Mouse (Mus musculus) MEL (cell line): ENCODE data around the gene Vasn. TPM values are rescaled to one million over a fixed set of nuclear protein-coding genes. Genes with fewer than 3 reads are reported as not detected.

Experiments used
- DNase-seq: peaks from one replicate; pipeline ENCODE4 v3.0.0; 2011; ENCODE audit warnings: low read depth, low spot score
- H3K27ac ChIP-seq: 2 replicates; pipeline ENCODE4 v1.5.1; 2012; ENCODE audit warnings: low read depth, mild to moderate bottlenecking, control low read depth, low read length, moderate library complexity; ENCODE audit not compliant: control insufficient read depth
- H3K27me3 ChIP-seq, 2 experiments: fragments of 150-350 bp in 1 of 2; sonication (generic) in 1 of 2; 2 replicates each; pipeline ENCODE4 v1.6.1; 2012; ENCODE audit warnings: low read length in 2 of 2, mild to moderate bottlenecking in 2 of 2, improper control_type of control experiment in 1 of 2, moderate library complexity in 1 of 2; ENCODE audit not compliant: insufficient read depth in 2 of 2, control insufficient read depth in 1 of 2
- H3K36me3 ChIP-seq, 2 experiments: 2 replicates each; pipeline ENCODE4 v1.6.1; 2012 to 2014; ENCODE audit warnings: low read length in 2 of 2, improper control_type of control experiment in 1 of 2, inconsistent platforms in 1 of 2, mild to moderate bottlenecking in 1 of 2; ENCODE audit not compliant: insufficient read depth in 2 of 2, control insufficient read depth in 1 of 2
- H3K4me1 ChIP-seq, 2 experiments: fragments of 150-350 bp in 1 of 2; sonication (generic) in 1 of 2; 2 replicates each; pipeline ENCODE4 v1.6.1; 2012; ENCODE audit warnings: low read length in 2 of 2, improper control_type of control experiment in 1 of 2, mild to moderate bottlenecking in 1 of 2; ENCODE audit not compliant: insufficient read depth in 2 of 2, control insufficient read depth in 1 of 2
- H3K4me3 ChIP-seq, 2 experiments: fragments of 150-350 bp in 1 of 2; sonication (generic) in 1 of 2; 2 replicates each; pipeline ENCODE4 v1.5.1; 2012; ENCODE audit warnings: low read depth in 2 of 2, low read length in 2 of 2, mild to moderate bottlenecking in 2 of 2, moderate library complexity in 2 of 2, control low read depth in 1 of 2, improper control_type of control experiment in 1 of 2; ENCODE audit not compliant: control insufficient read depth in 1 of 2, insufficient read depth in 1 of 2
- H3K79me2 ChIP-seq: 2 replicates; pipeline ENCODE4 v1.6.1; 2012; ENCODE audit warnings: mild to moderate bottlenecking, low read length, moderate library complexity; ENCODE audit not compliant: control insufficient read depth, poor library complexity, insufficient read depth
- H3K9ac ChIP-seq: 2 replicates; pipeline ENCODE4 v1.6.1; 2012; ENCODE audit warnings: low read depth, mild to moderate bottlenecking, control low read depth, low read length, moderate library complexity; ENCODE audit not compliant: control insufficient read depth, poor library complexity, severe bottlenecking
- H3K9me3 ChIP-seq: fragments of 150-350 bp; sonication (generic); replicated peaks from 2 replicates; pipeline ENCODE4 v1.6.1; 2012; ENCODE audit warnings: mild to moderate bottlenecking, low read length, improper control_type of control experiment, moderate library complexity; ENCODE audit not compliant: insufficient read depth
- BHLHE40 ChIP-seq: IDR thresholded peaks from 2 replicates; pipeline ENCODE4 v1.6.1; 2012; ENCODE audit warnings: low read depth, mild to moderate bottlenecking, inconsistent platforms, low read length, improper control_type of control experiment, borderline replicate concordance
- CHD2 ChIP-seq: IDR thresholded peaks from 2 replicates; pipeline ENCODE4 v1.6.1; 2011; ENCODE audit warnings: low read length, improper control_type of control experiment
- CTCF ChIP-seq, 3 experiments: IDR thresholded peaks in 2 of 3; conservative IDR thresholded peaks in 1 of 3; 2 replicates each; pipeline ENCODE4 v1.5.1; 2011 to 2012; ENCODE audit warnings: low read length in 3 of 3, low read depth in 2 of 3, mild to moderate bottlenecking in 2 of 3, improper control_type of control experiment in 1 of 3, inconsistent platforms in 1 of 3, mixed read lengths in 1 of 3, moderate library complexity in 1 of 3; ENCODE audit not compliant: control insufficient read depth in 1 of 3, insufficient read depth in 1 of 3, poor library complexity in 1 of 3, severe bottlenecking in 1 of 3
- EP300 ChIP-seq, 2 experiments: IDR thresholded peaks; 2 replicates each; pipeline ENCODE4 v1.6.1; 2011; ENCODE audit warnings: improper control_type of control experiment in 2 of 2, low read length in 2 of 2, low read depth in 1 of 2, mild to moderate bottlenecking in 1 of 2
- ETS1 ChIP-seq: IDR thresholded peaks from 2 replicates; pipeline ENCODE4 v1.6.1; 2012; ENCODE audit warnings: low read depth, mild to moderate bottlenecking, inconsistent platforms, low read length, improper control_type of control experiment, moderate library complexity
- GATA1 ChIP-seq: IDR thresholded peaks from 2 replicates; pipeline ENCODE4 v1.6.1; 2011; ENCODE audit warnings: low read depth, low read length, improper control_type of control experiment
- HCFC1 ChIP-seq: IDR thresholded peaks from 2 replicates; pipeline ENCODE4 v1.6.1; 2012; ENCODE audit warnings: low read depth, mild to moderate bottlenecking, inconsistent platforms, low read length, improper control_type of control experiment, moderate library complexity
- KAT2A ChIP-seq: conservative IDR thresholded peaks from 2 replicates; pipeline ENCODE4 v1.6.1; 2012; ENCODE audit warnings: low read depth, low read length, improper control_type of control experiment, inconsistent platforms
- MAFK ChIP-seq: IDR thresholded peaks from 2 replicates; pipeline ENCODE4 v1.6.1; 2011; ENCODE audit warnings: low read depth, mild to moderate bottlenecking, low read length, improper control_type of control experiment, borderline replicate concordance
- MAX ChIP-seq: IDR thresholded peaks from 2 replicates; pipeline ENCODE4 v1.6.1; 2011; ENCODE audit warnings: low read length, improper control_type of control experiment
- NELFE ChIP-seq: IDR thresholded peaks from 2 replicates; pipeline ENCODE4 v1.6.1; 2011; ENCODE audit warnings: low read depth, low read length, improper control_type of control experiment
- NRF1 ChIP-seq: IDR thresholded peaks from 2 replicates; pipeline ENCODE4 v1.6.1; 2014; ENCODE audit warnings: low read depth, mild to moderate bottlenecking, inconsistent platforms, low read length, improper control_type of control experiment, moderate library complexity; ENCODE audit not compliant: poor library complexity, insufficient read depth, severe bottlenecking
- POLR2AphosphoS2 ChIP-seq: IDR thresholded peaks from 2 replicates; pipeline ENCODE4 v1.6.1; 2011; ENCODE audit warnings: low read length, improper control_type of control experiment
- RAD21 ChIP-seq: IDR thresholded peaks from 2 replicates; pipeline ENCODE4 v1.6.1; 2011; ENCODE audit warnings: mild to moderate bottlenecking, low read depth, low read length, improper control_type of control experiment
- RCOR1 ChIP-seq: IDR thresholded peaks from 2 replicates; pipeline ENCODE4 v1.6.1; 2012; ENCODE audit warnings: low read depth, mild to moderate bottlenecking, inconsistent platforms, low read length, improper control_type of control experiment
- SMC3 ChIP-seq: IDR thresholded peaks from 2 replicates; pipeline ENCODE4 v1.6.1; 2011; ENCODE audit warnings: low read depth, low read length, improper control_type of control experiment
- TCF12 ChIP-seq: IDR thresholded peaks from 2 replicates; pipeline ENCODE4 v1.6.1; 2014; ENCODE audit warnings: low read depth, mild to moderate bottlenecking, inconsistent platforms, low read length, improper control_type of control experiment, moderate library complexity
- UBTF ChIP-seq: IDR thresholded peaks from 2 replicates; pipeline ENCODE4 v1.6.1; 2012; ENCODE audit warnings: low read depth, mild to moderate bottlenecking, inconsistent platforms, low read length, improper control_type of control experiment, moderate library complexity, borderline replicate concordance; ENCODE audit not compliant: insufficient read depth
- USF1 ChIP-seq: IDR thresholded peaks from 2 replicates; pipeline ENCODE4 v1.6.1; 2014; ENCODE audit warnings: low read depth, mild to moderate bottlenecking, inconsistent platforms, low read length, improper control_type of control experiment, moderate library complexity
- USF2 ChIP-seq, 2 experiments: IDR thresholded peaks; 2 replicates each; pipeline ENCODE4 v1.6.1; 2011 to 2012; ENCODE audit warnings: improper control_type of control experiment in 2 of 2, low read length in 2 of 2, borderline replicate concordance in 1 of 2, inconsistent platforms in 1 of 2, low read depth in 1 of 2, mild to moderate bottlenecking in 1 of 2; ENCODE audit not compliant: insufficient read depth in 1 of 2
- polyA plus RNA-seq, 2 experiments: library from polyadenylated mRNA; stranded (reverse) in 1 of 2; unstranded in 1 of 2; fragments of >175 nt in 1 of 2; fragments of >200 nt in 1 of 2; gene quantifications; 2 replicates each; pipeline versions ENCODE4 v1.2.1 to v1.2.4; 2012; ENCODE audit warnings: low replicate concordance in 2 of 2, low read depth in 1 of 2; ENCODE audit not compliant: insufficient read length in 2 of 2, insufficient read depth in 1 of 2, missing spikeins in 1 of 2
- total RNA-seq: library from RNA; depleted of rRNA; stranded (reverse); fragments of 300-350 nt; gene quantifications from 2 replicates; pipeline ENCODE4 v1.2.3, GENCODE M21; 2012

The Vasn gene
- total and polyA plus RNA-seq, 3 experiments = 0.19 to 3.1 TPM; not detected in 1

GRCm38 (mm10) chr16:4602189-4602588, 37.6 kb upstream of the Vasn start:
- no peak overlapping the region for H3K4me3 ChIP-seq
- no peaks in the 10 kb centered on the region; a peak in 1 of 4 replicates for H3K4me1 ChIP-seq
- H3K27me3 ChIP-seq = no peaks in the 10 kb centered on the region
- TF ChIP-seq BHLHE40 = no peak
- TF ChIP-seq GATA1 = peak; percentile 36; the same call in 1 of the 2 replicates
- TF ChIP-seq TCF12 = no peak
- no peak for TF ChIP-seq USF1
- H3K9ac ChIP-seq = no peak overlapping the region
- DNase-seq = no peak
- no peaks in the 10 kb centered on the region for H3K9me3 ChIP-seq
- H3K27ac ChIP-seq = no peak overlapping the region
- H3K79me2 ChIP-seq = no peaks in the 10 kb centered on the region
- H3K36me3 ChIP-seq = no peaks in the 10 kb centered on the region

DNA sequence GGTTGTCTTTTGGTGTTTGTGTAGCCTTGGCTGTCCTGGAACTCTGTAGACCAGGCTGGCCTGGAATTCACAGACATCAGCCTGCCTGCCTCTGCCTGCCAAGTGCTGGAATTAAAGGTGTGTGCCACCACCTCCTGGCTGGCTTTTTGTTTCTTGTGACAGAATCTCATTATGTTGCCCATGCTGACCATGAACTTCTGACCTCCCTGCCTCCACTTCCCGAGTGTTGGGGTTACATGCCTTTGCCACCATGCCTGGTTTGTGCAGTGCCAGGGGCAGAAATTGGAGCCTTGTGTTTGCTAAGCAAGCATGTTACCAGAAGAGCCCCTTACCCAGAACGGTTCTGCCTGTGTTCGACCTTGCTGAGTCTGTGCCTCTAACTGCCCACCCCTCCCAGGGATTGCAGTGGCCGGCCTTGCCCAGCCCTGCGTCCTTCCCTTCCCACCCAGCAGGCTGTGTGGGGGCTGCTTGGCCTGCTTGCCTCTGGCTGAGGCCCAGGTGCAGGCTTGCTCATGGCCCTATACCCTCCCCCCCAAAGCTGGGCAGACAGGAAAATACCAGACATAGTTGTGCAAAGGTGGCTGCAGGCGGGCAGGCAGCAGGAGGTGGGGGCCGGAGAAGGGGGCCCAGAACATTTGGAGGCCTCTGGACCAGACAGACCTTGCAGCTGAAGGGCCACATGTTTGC, 36.8 kb upstream of the Vasn start:
- H3K9me3 ChIP-seq = no peaks in the 10 kb centered on the region
- no peaks in the 10 kb centered on the region for H3K27me3 ChIP-seq
- no peaks in the 10 kb centered on the region; a peak in 1 of 4 replicates for H3K4me1 ChIP-seq
- H3K4me3 ChIP-seq = no peak overlapping the region
- no peak overlapping the region for H3K27ac ChIP-seq
- no peak overlapping the region for H3K9ac ChIP-seq
- TF ChIP-seq UBTF (no peak), ETS1 (no peak), KAT2A (no peak), RCOR1 (no peak), CTCF (IDR thresholded peaks at IDR 0.05 in 2 of 3, conservative IDR thresholded peaks at IDR 0.05 in 1 of 3; ENCODE audit: control insufficient read depth in 1 of 3, insufficient read depth in 1 of 3, low read depth in 2 of 3, low read length in 3 of 3, poor library complexity in 1 of 3, severe bottlenecking in 1 of 3) (no peak), RAD21 (no peak), MAX (no peak), HCFC1 (no peak)
- no peak for DNase-seq
- H3K36me3 ChIP-seq = no peaks in the 10 kb centered on the region
- no peaks in the 10 kb centered on the region for H3K79me2 ChIP-seq

DNA sequence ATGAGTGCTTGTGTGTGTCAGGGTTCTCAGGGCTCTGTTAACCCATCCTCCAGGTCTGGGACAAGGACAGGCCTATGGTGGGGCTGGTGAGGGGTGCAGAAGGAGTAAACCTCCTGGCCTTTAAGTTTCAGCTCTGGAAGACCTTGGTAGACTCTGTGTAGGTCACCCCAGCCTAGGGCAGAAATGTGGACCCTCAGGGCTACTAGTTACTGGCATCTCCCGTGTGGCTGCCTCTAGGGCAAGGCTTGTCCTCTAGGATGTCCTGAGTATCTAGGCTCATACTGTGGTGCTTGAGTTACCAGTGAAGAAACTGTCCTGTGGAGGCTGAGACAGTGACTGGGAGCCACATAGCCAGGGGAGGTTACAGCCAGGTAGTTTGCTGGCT, 36.3 kb upstream of the Vasn start:
- Histone ChIP-seq H3K79me2 (no peaks in the 10 kb centered on the region), H3K4me3 (no peak overlapping the region), H3K27me3 (no peaks in the 10 kb centered on the region), H3K36me3 (no peaks in the 10 kb centered on the region), H3K9ac (no peak overlapping the region), H3K27ac (no peak overlapping the region), H3K9me3 (no peaks in the 10 kb centered on the region), H3K4me1 (no peaks in the 10 kb centered on the region; a peak in 1 of 4 replicates)
- TF ChIP-seq EP300 (IDR thresholded peaks at IDR 0.05; ENCODE audit: low read depth in 1 of 2, low read length in 2 of 2) = no peak
- no peak for TF ChIP-seq BHLHE40
- TF ChIP-seq SMC3 = no peak
- TF ChIP-seq RCOR1 = no peak
- no peak for TF ChIP-seq POLR2AphosphoS2
- TF ChIP-seq MAFK = no peak
- no peak for TF ChIP-seq NELFE
- no peak for TF ChIP-seq CHD2
- TF ChIP-seq USF2 (IDR thresholded peaks at IDR 0.05; ENCODE audit: borderline replicate concordance in 1 of 2, insufficient read depth in 1 of 2, low read depth in 1 of 2, low read length in 2 of 2) = no peak
- no peak for TF ChIP-seq GATA1
- TF ChIP-seq NRF1 = no peak
- DNase-seq = no peak
